Mouse (Mus musculus) cerebellum, postnatal 10 days (tissue): ENCODE data around the gene Ninj2.

ENCODE experiments used
- DNase-seq, 2 experiments: peaks; one replicate each; pipeline ENCODE4 v3.0.0; 2021; ENCODE audit warnings: mixed read lengths in 2 of 2

Ninj2 gene

GRCm38 (mm10) chr6:120179756-120180206 lies 86.6 kb downstream of the Ninj2 start:
- DNase-seq = no peak

GRCm38 (mm10) chr6:120180492-120180891 lies 87.3 kb downstream of the Ninj2 start:
- DNase-seq = no peak

GRCm38 (mm10) chr6:120182160-120182559 lies 89.0 kb downstream of the Ninj2 start:
- DNase-seq = peak in 1 of 2 experiments; percentile 30

GRCm38 (mm10) chr6:120183771-120184170 lies 90.6 kb downstream of the Ninj2 start:
- DNase-seq = no peak

- no peak for DNase-seq
These were observed 92.0 kb downstream of the Ninj2 start for GRCm38 (mm10) chr6:120185012-120185730.

GRCm38 (mm10) chr6:120185756-120186155 lies 92.6 kb downstream of the Ninj2 start:
- DNase-seq = no peak

- DNase-seq = no peak
These were observed 93.4 kb downstream of the Ninj2 start for GRCm38 (mm10) chr6:120186594-120186993.

GRCm38 (mm10) chr6:120187587-120188176 lies 94.5 kb downstream of the Ninj2 start:
- DNase-seq = peak; percentile 36 to 44

- DNase-seq = no peak
These were observed 95.5 kb downstream of the Ninj2 start for GRCm38 (mm10) chr6:120188376-120189235.

- no peak for DNase-seq
These were observed 96.1 kb downstream of the Ninj2 start for GRCm38 (mm10) chr6:120189287-120189686.

- no peak for DNase-seq
These were observed 97.2 kb downstream of the Ninj2 start for GRCm38 (mm10) chr6:120190365-120190764.

GRCm38 (mm10) chr6:120190912-120191311 lies 97.8 kb downstream of the Ninj2 start:
- no peak for DNase-seq

GRCm38 (mm10) chr6:120191396-120192170 lies 98.4 kb downstream of the Ninj2 start:
- DNase-seq = no peak

- peak; percentile 39 to 58 for DNase-seq
These were observed 99.2 kb downstream of the Ninj2 start for GRCm38 (mm10) chr6:120192211-120192870.

GRCm38 (mm10) chr6:120193174-120193573 lies 100.0 kb downstream of the Ninj2 start:
- peak; percentile 86 to 87 for DNase-seq

- DNase-seq = no peak
These were observed 100.6 kb downstream of the Ninj2 start for GRCm38 (mm10) chr6:120193793-120194192.

GRCm38 (mm10) chr6:120194305-120194704 lies 101.2 kb downstream of the Ninj2 start:
- no peak for DNase-seq

GRCm38 (mm10) chr6:120194963-120195362 lies 101.8 kb downstream of the Ninj2 start:
- peak; percentile 58 to 66 for DNase-seq

GRCm38 (mm10) chr6:120196837-120197236 lies 103.7 kb downstream of the Ninj2 start:
- DNase-seq = peak; percentile 48 to 62

GRCm38 (mm10) chr6:120197964-120198363 lies 104.8 kb downstream of the Ninj2 start:
- DNase-seq = peak; percentile 86 to 90

- no peak for DNase-seq
These were observed 106.7 kb downstream of the Ninj2 start for GRCm38 (mm10) chr6:120199638-120200394.
